Mouse (Mus musculus) urinary bladder, postnatal 36 days (tissue): Measurements from ENCODE around the gene Timp2.
A peak's percentile ranks its signal among the peaks of the same experiment; 100 is the strongest.
"Not testable (repeated sequence)": the region's sequence is repeated elsewhere in the genome, so short reads cannot be mapped to it uniquely, and the experiment has no call there.

ENCODE experiments used
- DNase-seq, 2 experiments: peaks; one replicate each; pipeline ENCODE4 v3.0.0; 2022; ENCODE audit warnings: low spot score in 2 of 2, mixed read lengths in 1 of 2

Timp2 gene

GRCm38 (mm10) chr11:118355640-118356039 is at the start of gene Timp2:
Gene Timp2 (minus strand): TSS chr11:118355740.
- no peak for DNase-seq

- DNase-seq, result no peak
These were observed 49.8 kb upstream of the Timp2 start for GRCm38 (mm10) chr11:118405311-118405710.

- peak in 1 of 2 experiments; percentile 35 for DNase-seq
These were observed 48.7 kb upstream of the Timp2 start for GRCm38 (mm10) chr11:118403951-118404899.

GRCm38 (mm10) chr11:118403183-118403582 is 47.6 kb upstream of the Timp2 start:
- peak in 1 of 2 experiments; percentile 0 for DNase-seq

- DNase-seq, result peak; percentile 57 to 78
These were observed 46.3 kb upstream of the Timp2 start, which contains the start of gene Lgals3bp for GRCm38 (mm10) chr11:118401760-118402280. Gene Lgals3bp (minus strand): TSS chr11:118402092.

- DNase-seq, result peak in 1 of 2 experiments; percentile 1
These were observed 45.7 kb upstream of the Timp2 start for GRCm38 (mm10) chr11:118401195-118401594.

- DNase-seq, result peak in 1 of 2 experiments; percentile 19
These were observed 45.0 kb upstream of the Timp2 start for GRCm38 (mm10) chr11:118400566-118400936.

GRCm38 (mm10) chr11:118399891-118400565 is 44.5 kb upstream of the Timp2 start:
- DNase-seq, result peak in 1 of 2 experiments; percentile 0

GRCm38 (mm10) chr11:118397806-118398530 is 42.4 kb upstream of the Timp2 start:
- peak in 1 of 2 experiments; percentile 1 for DNase-seq

GRCm38 (mm10) chr11:118394538-118394937 is 39.0 kb upstream of the Timp2 start:
- DNase-seq, result peak in 1 of 2 experiments; percentile 0

- DNase-seq, result no peak
These were observed 38.5 kb upstream of the Timp2 start for GRCm38 (mm10) chr11:118393991-118394390.

GRCm38 (mm10) chr11:118387816-118388215 is 32.3 kb upstream of the Timp2 start:
- not testable (repeated sequence) for DNase-seq

- peak; percentile 78 to 87 for DNase-seq
These were observed 23.9 kb upstream of the Timp2 start for GRCm38 (mm10) chr11:118379251-118380009.

- no peak for DNase-seq
These were observed 23.1 kb upstream of the Timp2 start for GRCm38 (mm10) chr11:118378656-118379055.

GRCm38 (mm10) chr11:118376323-118376722 is 20.8 kb upstream of the Timp2 start:
- not testable (repeated sequence) for DNase-seq

GRCm38 (mm10) chr11:118375881-118376280 is 20.3 kb upstream of the Timp2 start:
- DNase-seq, result no peak

GRCm38 (mm10) chr11:118375461-118375860 is 19.9 kb upstream of the Timp2 start:
- DNase-seq, result no peak

GRCm38 (mm10) chr11:118375006-118375405 is 19.5 kb upstream of the Timp2 start:
- DNase-seq, result no peak

- no peak for DNase-seq
These were observed 19.0 kb upstream of the Timp2 start for GRCm38 (mm10) chr11:118374506-118374905.

- no peak for DNase-seq
These were observed 17.1 kb upstream of the Timp2 start for GRCm38 (mm10) chr11:118372641-118373040.

- DNase-seq, result no peak
These were observed 16.3 kb upstream of the Timp2 start for GRCm38 (mm10) chr11:118371876-118372275.
